In the genomic region with DNA sequence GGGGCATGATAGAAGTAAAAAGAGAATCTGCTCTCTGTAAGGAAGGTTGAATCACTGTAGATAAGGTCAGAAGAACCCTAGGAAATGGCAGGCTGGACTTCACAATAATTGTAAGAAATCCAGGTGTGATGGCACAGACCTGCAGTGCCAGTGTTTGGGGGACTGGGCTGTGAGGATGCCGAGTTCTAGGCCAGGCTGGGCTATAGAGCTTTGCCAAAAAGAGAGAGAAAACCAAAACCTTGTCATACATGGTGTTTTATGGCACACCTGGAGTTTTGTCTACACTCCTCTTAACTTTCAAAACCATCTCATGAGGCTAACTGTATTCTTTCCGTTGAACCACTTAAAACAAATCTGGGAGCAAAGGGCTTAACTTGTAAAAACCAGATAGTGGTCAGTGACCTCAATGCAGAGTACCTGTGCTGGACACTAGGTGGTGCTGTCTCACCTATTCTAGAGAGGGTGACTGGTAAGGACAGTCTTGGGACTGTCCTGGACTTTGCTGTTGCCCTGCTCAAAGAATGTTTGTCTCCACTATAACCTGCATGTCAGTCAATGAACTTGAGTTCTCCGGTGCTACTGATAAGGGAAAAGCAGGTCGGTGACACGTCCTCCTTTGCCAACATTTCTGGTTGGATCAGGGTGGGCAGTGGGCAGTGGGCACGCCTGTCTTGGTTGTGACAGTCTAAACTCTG, we compare ENCODE assay signal across 9 mouse cellular contexts. TPM values are rescaled to one million over a fixed set of nuclear protein-coding genes. Genes with fewer than 3 reads are reported as not detected.
DNase-seq lines count a peak whose midpoint lies in the region; ATAC-seq and TF ChIP-seq lines count a peak whose summit lies in the region.
"Had no signal": no experiment of that assay in that cellular context is flagged by ENCODE, and none has a peak within 500 bp of the region (broad histone marks: within the 10 kb centered on the region; RNA-seq: fewer than 3 reads in every experiment).

No protein-coding gene starts in this region.

- peak; percentile 66 for DNase-seq in CH12.LX (ENCODE audit: extremely low read depth)
- peak; percentile 81 to 84 for DNase-seq in adrenal gland, postnatal 36 days
- DNase-seq in kidney, postnatal 36 days: peak; percentile 82 to 89
- DNase-seq in retina, embryonic 14.5 days (ENCODE audit: low spot score): peak; percentile 84
- DNase-seq in thymus, postnatal 4 days: peak; percentile 74

- H3K4me2 ChIP-seq in CH12.LX (ENCODE audit: insufficient read depth, low read depth, poor library complexity, severe bottlenecking): no peak overlapping the region
- H3K4me2 ChIP-seq in heart, embryonic 16.5 days (ENCODE audit: low read depth, low read length): no peak overlapping the region
- no peak overlapping the region for H3K4me2 ChIP-seq in lung, embryonic 16.5 days (ENCODE audit: low read depth, low read length)
- H3K4me2 ChIP-seq: hindbrain, embryonic 15.5 days had no signal

- H3K9me3 ChIP-seq in CH12.LX (replicated peaks; ENCODE audit: low read length): no peaks in the 10 kb centered on the region
- H3K9me3 ChIP-seq in heart, embryonic 16.5 days (replicated peaks; ENCODE audit: control insufficient read depth, low read length): no peaks in the 10 kb centered on the region
- no peaks in the 10 kb centered on the region for H3K9me3 ChIP-seq in lung, embryonic 16.5 days (ENCODE audit: control insufficient read depth, low read length)
- H3K9me3 ChIP-seq: hindbrain, embryonic 15.5 days had no signal

- TF ChIP-seq EP300 in CH12.LX (IDR thresholded peaks at IDR 0.05; ENCODE audit: low read length): no peak

- TF ChIP-seq POLR2A in CH12.LX (IDR thresholded peaks at IDR 0.05; ENCODE audit: low read depth, low read length): no peak
- TF ChIP-seq POLR2A in embryonic fibroblast, embryonic 13.5 days (IDR thresholded peaks at IDR 0.05; ENCODE audit: low read depth, low read length): no peak

- dilution Hi-C loops in CH12.LX (cut with MboI; ENCODE audit: extremely low pct_ligation_motif_present, extremely low pct_unique_long_range_greater_than_20kb, low sequenced_read_pairs): no loop called here

- peak; percentile 73 for ATAC-seq in heart, embryonic 16.5 days (replicated peaks; ENCODE audit: extremely low read depth, insufficient read depth, low FRiP score)
- peak; percentile 87 for ATAC-seq in lung, embryonic 16.5 days (ENCODE audit: low read depth)

- no peak overlapping the region for H3K4me3 ChIP-seq in CH12.LX (replicated peaks in 1 of 3; ENCODE audit: low read depth in 2 of 3, low read length in 2 of 3, poor library complexity in 1 of 3)
- no peak overlapping the region for H3K4me3 ChIP-seq in embryonic fibroblast, embryonic 13.5 days (ENCODE audit: insufficient read depth, low read length)
- H3K4me3 ChIP-seq in heart, embryonic 16.5 days (ENCODE audit: low read length): no peak overlapping the region
- H3K4me3 ChIP-seq in lung, embryonic 16.5 days (ENCODE audit: low read length): no peak overlapping the region
- H3K4me3 ChIP-seq: hindbrain, embryonic 15.5 days had no signal

- H3K79me2 ChIP-seq in CH12.LX (replicated peaks; ENCODE audit: control insufficient read depth, extremely low read depth, insufficient read depth, poor library complexity, severe bottlenecking): no peaks in the 10 kb centered on the region

- no peaks in the 10 kb centered on the region for H3K36me3 ChIP-seq in CH12.LX (replicated peaks in 1 of 2; ENCODE audit: control insufficient read depth in 1 of 2, insufficient read depth in 1 of 2, low read length in 1 of 2)
- H3K36me3 ChIP-seq in heart, embryonic 16.5 days (ENCODE audit: control insufficient read depth, insufficient read depth): no peaks in the 10 kb centered on the region
- H3K36me3 ChIP-seq in lung, embryonic 16.5 days (ENCODE audit: control insufficient read depth, insufficient read depth, low read length): no peaks in the 10 kb centered on the region
- H3K36me3 ChIP-seq: hindbrain, embryonic 15.5 days had no signal

- TF ChIP-seq CTCF in CH12.LX (conservative IDR thresholded peaks at IDR 0.05 in 1 of 2, IDR thresholded peaks at IDR 0.05 in 1 of 2; ENCODE audit: low read depth in 2 of 2, low read length in 2 of 2): peak; percentile 91 to 94
- TF ChIP-seq CTCF in embryonic fibroblast, embryonic 13.5 days (IDR thresholded peaks at IDR 0.05; ENCODE audit: borderline replicate concordance, insufficient read depth, low read length): peak; percentile 56; the same call in 1 of the 2 replicates

- no peaks in the 10 kb centered on the region for H3K4me1 ChIP-seq in CH12.LX (ENCODE audit: control insufficient read depth in 1 of 2, insufficient read depth in 2 of 2)
- H3K4me1 ChIP-seq in embryonic fibroblast, embryonic 13.5 days (ENCODE audit: control insufficient read depth, insufficient read depth, low read length): no peaks in the 10 kb centered on the region; the same call in 1 of the 2 replicates
- peaks cover 13% of the 10 kb centered on the region for H3K4me1 ChIP-seq in heart, embryonic 16.5 days (ENCODE audit: control insufficient read depth, insufficient read depth, low read length)
- 0 out of 2 replicates have a peak, but pooled peaks cover 2% of the 10 kb centered on the region for H3K4me1 ChIP-seq in lung, embryonic 16.5 days (replicated peaks; ENCODE audit: control insufficient read depth, insufficient read depth, low read length)

- 41% methylated on average over 6 of the region's 6 CpGs for WGBS in heart, embryonic 16.5 days
- WGBS in lung, embryonic 16.5 days: 35% methylated on average over 6 of the region's 6 CpGs

- H3K27ac ChIP-seq in CH12.LX (ENCODE audit: insufficient read depth, low read depth): no peak overlapping the region
- H3K27ac ChIP-seq in embryonic fibroblast, embryonic 13.5 days (ENCODE audit: insufficient read depth, low read length): no peak overlapping the region
- no peak overlapping the region for H3K27ac ChIP-seq in heart, embryonic 16.5 days (ENCODE audit: low read length)
- no peak overlapping the region for H3K27ac ChIP-seq in lung, embryonic 16.5 days (ENCODE audit: low read length)
- H3K27ac ChIP-seq: hindbrain, embryonic 15.5 days had no signal

- peak; percentile 93 for TF ChIP-seq RAD21 in CH12.LX (IDR thresholded peaks at IDR 0.05; ENCODE audit: low read depth, low read length)

- no peak overlapping the region for H3K9ac ChIP-seq in CH12.LX (ENCODE audit: insufficient read depth, low read depth)
- H3K9ac ChIP-seq in heart, embryonic 16.5 days (ENCODE audit: low read length): no peak overlapping the region; the same call in 1 of the 2 replicates
- H3K9ac ChIP-seq in lung, embryonic 16.5 days (ENCODE audit: low read length): no peak overlapping the region
- H3K9ac ChIP-seq: hindbrain, embryonic 15.5 days had no signal

- in situ Hi-C loops in CH12.LX (cut with MboI; ENCODE audit: low pct_ligation_motif_present, low pct_unique_long_range_greater_than_20kb, low sequenced_read_pairs): loop anchor here (10.0 kb wide), 1 partner anchor 174 kb away; no protein-coding TSS in a partner anchor

- H3K27me3 ChIP-seq in CH12.LX (replicated peaks): no peaks in the 10 kb centered on the region
- H3K27me3 ChIP-seq in heart, embryonic 16.5 days (ENCODE audit: control insufficient read depth, insufficient read depth, low read length): no peaks in the 10 kb centered on the region
- no peaks in the 10 kb centered on the region for H3K27me3 ChIP-seq in lung, embryonic 16.5 days (ENCODE audit: control insufficient read depth, insufficient read depth, low read depth, low read length)
- H3K27me3 ChIP-seq: hindbrain, embryonic 15.5 days had no signal

TF ChIP-seq in CH12.LX, 34 proteins besides CTCF, POLR2A, EP300 and RAD21:
- no peak for TF ChIP-seq RCOR1 (conservative IDR thresholded peaks at IDR 0.05; ENCODE audit: low read depth, low read length)
- peak; percentile 29; the same call in 1 of the 2 replicates for TF ChIP-seq NELFE (IDR thresholded peaks at IDR 0.05; ENCODE audit: low read depth, low read length)
- peak; percentile 73 for TF ChIP-seq ZC3H11A (IDR thresholded peaks at IDR 0.05; ENCODE audit: low read depth, low read length)
- TF ChIP-seq SMC3 (IDR thresholded peaks at IDR 0.05; ENCODE audit: low read depth, low read length): peak; percentile 92

RNA-seq across cellular contexts. Expression of gene Asb4, which starts 27.7 kb away (rescaled TPM):
- 0.04 TPM in 2 replicates for total RNA-seq in CH12.LX (2012; rRNA removed)
- total RNA-seq in CH12.LX (2014; rRNA removed): 0.07 and 0.11 TPM in 2 replicates
- polyA plus RNA-seq in CH12.LX (2012; ENCODE audit: insufficient read length, low read depth): 0.07 TPM in 1 of 2 replicates, not detected in the other
- total RNA-seq in adrenal gland, postnatal 36 days (2021): 1 to 10 TPM; 3.1 to 5.2 TPM
- polyA plus RNA-seq in embryonic fibroblast, embryonic 13.5 days (2011; ENCODE audit: insufficient read length, low read depth, missing spikeins): 3.8 and 4.4 TPM in 2 replicates
- 26.5 TPM in 2 replicates for polyA plus RNA-seq in heart, embryonic 16.5 days (2015; fragmentation: Nextera tagmentation; extraction: Ambion mirVana)
- 5.7 and 6.7 TPM in 2 replicates for polyA plus RNA-seq in lung, embryonic 16.5 days (2015; fragmentation: Nextera tagmentation; extraction: Ambion mirVana)
